Mouse (Mus musculus): ENCODE data around the gene Frzb.

GRCm38 (mm10) chr2:80404770-80405169 is 42.7 kb downstream of the Frzb start:
- TF ChIP-seq POLR2A (IDR thresholded peaks at IDR 0.05; ENCODE audit: control insufficient read depth in 1 of 2, insufficient read depth in 1 of 2, low read depth in 1 of 2, low read length in 2 of 2, poor library complexity in 1 of 2) = no peak
- no peak for TF ChIP-seq MAFK (IDR thresholded peaks at IDR 0.05; ENCODE audit: borderline replicate concordance, low read depth, low read length)
- TF ChIP-seq CTCF (IDR thresholded peaks at IDR 0.05 in 2 of 3, conservative IDR thresholded peaks at IDR 0.05 in 1 of 3; ENCODE audit: control insufficient read depth in 1 of 3, insufficient read depth in 1 of 3, low read depth in 2 of 3, low read length in 3 of 3, poor library complexity in 1 of 3, severe bottlenecking in 1 of 3) = no peak
- TF ChIP-seq NRF1 (IDR thresholded peaks at IDR 0.05; ENCODE audit: insufficient read depth, low read depth, low read length, poor library complexity, severe bottlenecking) = no peak
- no peak for TF ChIP-seq MAZ (IDR thresholded peaks at IDR 0.05; ENCODE audit: low read depth, low read length)
- TF ChIP-seq ZNF384 (IDR thresholded peaks at IDR 0.05; ENCODE audit: low read depth, low read length) = no peak
- no peak for TF ChIP-seq ETS1 (IDR thresholded peaks at IDR 0.05; ENCODE audit: low read depth, low read length)
- no peak for TF ChIP-seq GATA1 (IDR thresholded peaks at IDR 0.05; ENCODE audit: low read depth, low read length)
- no peak for TF ChIP-seq ZKSCAN1 (IDR thresholded peaks at IDR 0.05; ENCODE audit: low read depth, low read length)
- no peak for TF ChIP-seq NELFE (IDR thresholded peaks at IDR 0.05; ENCODE audit: low read depth, low read length)
- no peak for TF ChIP-seq UBTF (IDR thresholded peaks at IDR 0.05; ENCODE audit: borderline replicate concordance, insufficient read depth, low read depth, low read length)
- no peak for TF ChIP-seq BHLHE40 (IDR thresholded peaks at IDR 0.05; ENCODE audit: borderline replicate concordance, low read depth, low read length)

All from MEL (cell line).